Mouse (Mus musculus): ENCODE measurements around the gene Itsn1.

Itsn1 gene

GRCm38 (mm10) chr16:91953967-91954366 is 224.9 kb downstream of the Itsn1 start:
- DNase-seq (ENCODE audit: low spot score): no peak

- DNase-seq (ENCODE audit: low spot score): no peak
Measured at GRCm38 (mm10) chr16:91954766-91955165, 225.7 kb downstream of the Itsn1 start.

DNA sequence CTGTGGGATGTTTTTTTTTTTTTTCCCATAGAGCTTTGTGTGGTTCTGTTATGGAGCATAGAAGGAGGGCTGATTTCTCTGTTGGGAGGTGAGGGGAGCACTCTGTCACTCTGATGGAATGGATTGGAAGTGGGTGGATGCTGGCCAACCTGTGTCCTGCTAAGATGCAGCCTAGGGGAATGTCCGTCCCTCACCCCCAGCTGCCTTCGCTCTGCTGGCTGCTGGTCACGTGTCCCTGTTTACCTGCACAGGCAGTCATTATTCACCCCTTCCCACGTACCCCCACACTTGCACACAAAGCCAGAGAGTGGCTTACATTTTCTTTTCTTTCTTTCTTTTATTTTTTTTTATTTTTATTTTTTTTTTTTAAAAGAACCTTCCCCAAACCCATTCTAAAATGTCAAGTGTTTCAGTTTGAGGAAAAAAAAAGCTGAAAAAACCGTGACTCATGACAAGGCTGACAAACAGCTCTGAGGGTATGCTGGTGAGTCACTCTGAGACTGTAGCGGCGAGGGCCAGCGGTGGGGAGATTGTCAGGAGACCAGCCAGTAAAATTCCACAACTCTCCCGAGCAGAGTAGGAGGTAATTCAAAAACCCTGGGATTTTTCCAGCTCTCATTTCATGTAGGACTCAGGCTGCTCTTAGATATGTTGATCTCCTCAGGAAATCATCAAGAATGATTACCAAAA is 233.3 kb downstream of the Itsn1 start:
- no peak for DNase-seq (ENCODE audit: low spot score)

DNA sequence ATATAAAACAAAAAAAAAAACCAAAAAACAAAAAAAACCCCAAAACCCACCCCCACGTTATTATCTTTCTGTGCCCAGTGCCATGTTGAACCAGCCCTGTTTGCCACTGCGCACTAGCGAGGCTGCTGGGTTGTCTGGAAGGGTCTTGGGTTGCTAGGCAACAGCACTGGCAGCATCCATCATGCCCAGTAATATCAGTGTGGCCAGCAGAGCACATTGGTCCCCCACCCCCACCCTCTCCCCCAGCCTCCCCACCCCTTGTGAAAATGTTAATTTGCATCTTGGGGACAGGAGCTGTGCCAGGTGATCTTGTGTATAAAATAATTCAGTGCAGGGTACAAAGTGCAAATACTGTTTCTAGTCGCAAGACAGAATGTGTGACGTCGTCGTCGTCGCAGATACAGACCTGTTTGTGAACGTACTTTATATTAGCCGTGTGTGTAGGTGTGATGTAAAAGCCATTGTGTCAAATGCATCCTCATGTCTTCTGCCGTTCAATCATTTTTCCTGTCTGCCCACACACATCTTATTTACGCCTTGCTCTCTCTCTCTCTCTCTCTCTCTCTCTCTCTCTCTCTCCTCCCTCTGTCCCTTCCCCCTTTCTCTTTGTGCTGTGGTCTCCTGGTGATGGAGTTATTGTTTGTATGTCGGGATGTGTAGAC is 233.9 kb downstream of the Itsn1 start:
- DNase-seq (ENCODE audit: low spot score): no peak

GRCm38 (mm10) chr16:91963556-91963900 is 234.4 kb downstream of the Itsn1 start:
- no peak for DNase-seq (ENCODE audit: low spot score)

DNA sequence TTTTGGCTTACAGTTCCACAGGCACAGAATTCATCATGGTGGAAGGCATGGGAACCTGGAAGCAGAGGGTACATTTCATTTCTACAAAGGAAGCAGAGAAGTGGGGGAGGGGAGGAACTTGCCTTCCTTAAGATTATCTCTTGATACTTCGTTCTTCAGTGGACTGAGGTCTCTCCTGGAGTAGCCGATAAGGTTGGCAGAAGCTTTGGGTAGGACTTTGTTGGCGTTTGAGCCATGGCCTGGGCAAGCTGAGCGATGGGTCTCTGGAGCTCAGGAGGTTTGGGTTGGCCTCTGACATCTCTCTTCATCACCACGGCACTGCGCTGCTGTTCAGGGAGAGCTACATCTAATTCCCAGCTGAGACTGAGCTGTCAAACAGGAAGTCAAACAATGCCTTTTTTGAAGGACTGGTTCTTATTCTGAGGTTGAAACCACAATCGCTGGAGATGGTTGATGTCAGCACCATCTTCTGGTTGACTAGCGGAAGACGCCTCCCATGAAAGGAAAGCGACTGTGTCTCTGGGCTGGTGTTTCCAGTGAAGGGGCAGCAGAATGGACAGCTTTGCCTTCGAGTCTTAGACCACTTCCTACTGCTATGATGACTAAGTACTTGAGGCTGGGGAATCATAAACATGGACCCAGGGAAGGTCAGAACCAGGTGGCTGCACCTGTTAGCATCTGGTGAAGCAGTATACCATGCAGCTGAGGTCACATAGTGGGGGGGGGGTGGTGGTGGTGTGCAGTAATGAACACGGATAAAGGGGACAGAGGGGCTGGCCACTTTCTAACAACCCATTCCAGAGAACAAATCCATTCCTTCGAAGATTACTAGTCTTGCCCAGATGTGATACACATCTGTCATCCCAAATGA is 235.5 kb downstream of the Itsn1 start:
- no peak for DNase-seq (ENCODE audit: low spot score)

- no peak for DNase-seq (ENCODE audit: low spot score)
Measured at GRCm38 (mm10) chr16:91968725-91969124, 239.6 kb downstream of the Itsn1 start.

DNA sequence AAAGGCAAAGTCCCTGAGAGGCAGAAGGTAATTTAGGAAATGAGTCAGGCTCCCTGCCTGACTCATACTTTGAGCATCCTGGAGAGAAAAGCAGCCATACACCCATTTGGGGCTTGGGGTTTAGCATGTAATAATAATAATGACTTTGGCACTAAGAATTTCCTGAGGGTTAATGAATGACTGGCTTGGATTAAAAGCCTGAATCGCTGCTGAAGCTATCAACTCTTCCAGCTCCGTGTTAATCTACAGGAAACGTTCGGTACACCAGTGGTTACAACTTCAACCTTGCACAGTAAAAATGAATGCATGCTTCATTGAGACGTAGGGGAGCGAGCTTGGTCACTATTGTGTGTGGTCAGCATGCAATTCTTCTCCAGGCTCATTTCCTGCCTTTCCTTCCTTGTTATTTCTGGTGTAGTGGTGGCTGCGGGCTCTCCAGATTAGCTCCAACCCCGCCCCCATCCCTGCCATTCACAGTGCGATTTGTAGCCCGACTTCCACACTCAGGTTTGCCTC is 240.5 kb downstream of the Itsn1 start:
- no peak for DNase-seq (ENCODE audit: low spot score)

Measured in testis, postnatal 14 days (tissue).